Mouse (Mus musculus): ENCODE measurements at regions not wholly inside any gene's neighbourhood (a gene's known extent, or its start where the extent isn't known, plus 50 kb on each side); places are given as distances from the start of the nearest gene placed in this dataset.
"Not testable (repeated sequence)": the region's sequence is repeated elsewhere in the genome, so short reads cannot be mapped to it uniquely, and the experiment has no call there.

DNA sequence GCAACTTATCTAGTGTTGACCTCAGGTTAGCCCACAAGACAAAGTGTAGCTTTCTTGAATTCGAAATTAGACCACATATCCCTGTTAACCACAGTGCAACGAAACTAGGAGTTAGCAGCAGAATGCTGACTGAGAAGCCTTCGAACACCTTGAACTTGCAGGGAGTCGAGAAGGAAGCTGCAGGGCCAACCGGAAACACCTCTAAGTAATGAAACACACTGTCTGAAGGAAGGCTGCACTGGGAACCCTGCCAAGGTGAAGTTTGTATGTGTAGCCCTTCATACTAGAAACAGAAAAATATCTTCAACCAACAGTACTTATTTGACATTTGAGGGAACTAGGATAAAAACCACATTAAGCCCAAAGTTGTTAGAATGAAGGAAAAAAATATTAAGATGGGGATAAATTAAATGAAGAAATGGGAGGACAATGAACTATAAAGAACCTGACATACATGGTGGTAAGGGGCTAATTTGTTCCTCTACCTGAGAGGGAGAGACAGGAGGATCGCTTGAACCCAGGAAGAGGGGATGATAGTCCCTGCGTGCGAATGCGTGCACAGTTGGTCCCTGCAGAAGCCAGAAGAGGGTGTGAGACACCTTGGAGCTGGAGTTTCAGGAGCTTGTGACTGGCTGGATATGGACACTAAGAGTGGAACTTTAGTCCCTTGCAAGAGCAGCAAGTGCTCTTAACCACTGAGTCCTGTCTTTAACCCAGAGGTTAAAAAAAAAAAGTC, 234.4 kb downstream of the Diras2 start:
- Histone ChIP-seq H3K4me3 (ENCODE audit: low read depth, low read length) (no peak overlapping the region), H3K4me2 (ENCODE audit: low read depth) (no peak overlapping the region), H3K27me3 (ENCODE audit: control insufficient read depth, insufficient read depth, low read length) (no peaks in the 10 kb centered on the region), H3K9me3 (ENCODE audit: control insufficient read depth, low read length) (no peaks in the 10 kb centered on the region), H3K27ac (ENCODE audit: low read depth, low read length) (no peak overlapping the region), H3K4me1 (ENCODE audit: control insufficient read depth, insufficient read depth, low read length) (no peaks in the 10 kb centered on the region), H3K36me3 (ENCODE audit: control insufficient read depth, insufficient read depth, low read length) (no peaks in the 10 kb centered on the region), H3K9ac (ENCODE audit: low read length) (no peak overlapping the region)
- ATAC-seq (ENCODE audit: insufficient read depth, low FRiP score, low TSS enrichment) = no peak
- no peak for DNase-seq (ENCODE audit: low spot score)
- WGBS = 91% methylated on average over 9 of the region's 9 CpGs

DNA sequence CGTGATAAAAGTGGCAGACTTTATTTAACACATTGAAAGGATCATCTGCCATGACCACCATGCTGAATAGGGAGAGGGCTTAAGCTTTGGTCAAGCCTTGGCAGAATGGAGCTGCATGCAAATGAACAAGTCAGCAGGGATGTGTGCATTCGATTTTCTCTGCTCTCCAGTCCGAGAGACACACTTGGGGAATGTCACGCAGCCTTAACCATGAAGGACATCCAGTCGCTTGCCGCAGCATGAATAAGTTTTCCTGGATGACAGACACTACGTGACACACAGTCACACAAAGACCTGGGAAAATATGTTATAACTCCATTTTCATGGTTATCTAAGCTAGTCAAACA, 233.8 kb downstream of the Diras2 start:
- no peaks in the 10 kb centered on the region for H3K27me3 ChIP-seq (ENCODE audit: control insufficient read depth, insufficient read depth, low read length)
- H3K4me1 ChIP-seq (ENCODE audit: control insufficient read depth, insufficient read depth, low read length) = no peaks in the 10 kb centered on the region
- no peak overlapping the region for H3K9ac ChIP-seq (ENCODE audit: low read length)
- H3K4me3 ChIP-seq (ENCODE audit: low read depth, low read length) = no peak overlapping the region
- DNase-seq (ENCODE audit: low spot score) (no peak), ATAC-seq (ENCODE audit: insufficient read depth, low FRiP score, low TSS enrichment) (no peak)
- 76% methylated on average over 7 of the region's 7 CpGs for WGBS
- no peak overlapping the region for H3K27ac ChIP-seq (ENCODE audit: low read depth, low read length)
- no peaks in the 10 kb centered on the region for H3K36me3 ChIP-seq (ENCODE audit: control insufficient read depth, insufficient read depth, low read length)
- no peaks in the 10 kb centered on the region for H3K9me3 ChIP-seq (ENCODE audit: control insufficient read depth, low read length)
- H3K4me2 ChIP-seq (ENCODE audit: low read depth) = no peak overlapping the region

DNA sequence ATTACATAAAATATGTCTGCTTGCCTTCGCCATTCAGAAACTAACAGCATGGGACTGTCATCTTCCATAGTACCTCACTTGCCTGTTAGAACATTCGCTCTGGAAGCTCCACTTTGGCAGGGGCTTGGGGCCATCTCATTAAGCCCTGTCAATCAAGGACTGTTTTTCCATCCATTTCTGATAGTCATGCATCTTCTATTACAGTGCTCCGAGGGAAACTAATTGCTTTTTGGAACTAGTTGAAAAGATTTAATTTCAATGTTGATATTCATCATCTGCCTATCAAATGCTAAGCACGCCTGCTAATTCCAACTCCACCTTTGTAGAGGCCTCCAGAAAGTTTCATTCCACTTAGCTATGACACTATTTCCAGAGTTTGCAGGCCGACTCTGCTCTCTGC, 232.7 kb downstream of the Diras2 start:
- Histone ChIP-seq H3K4me1 (ENCODE audit: control insufficient read depth, insufficient read depth, low read length) (no peaks in the 10 kb centered on the region), H3K27me3 (ENCODE audit: control insufficient read depth, insufficient read depth, low read length) (no peaks in the 10 kb centered on the region), H3K4me2 (ENCODE audit: low read depth) (no peak overlapping the region), H3K27ac (ENCODE audit: low read depth, low read length) (no peak overlapping the region), H3K9ac (ENCODE audit: low read length) (no peak overlapping the region), H3K36me3 (ENCODE audit: control insufficient read depth, insufficient read depth, low read length) (no peaks in the 10 kb centered on the region), H3K9me3 (ENCODE audit: control insufficient read depth, low read length) (no peaks in the 10 kb centered on the region), H3K4me3 (ENCODE audit: low read depth, low read length) (no peak overlapping the region)
- no peak for ATAC-seq (ENCODE audit: insufficient read depth, low FRiP score, low TSS enrichment)
- 83% methylated on average over 5 of the region's 5 CpGs for WGBS
- DNase-seq (ENCODE audit: low spot score) = no peak

DNA sequence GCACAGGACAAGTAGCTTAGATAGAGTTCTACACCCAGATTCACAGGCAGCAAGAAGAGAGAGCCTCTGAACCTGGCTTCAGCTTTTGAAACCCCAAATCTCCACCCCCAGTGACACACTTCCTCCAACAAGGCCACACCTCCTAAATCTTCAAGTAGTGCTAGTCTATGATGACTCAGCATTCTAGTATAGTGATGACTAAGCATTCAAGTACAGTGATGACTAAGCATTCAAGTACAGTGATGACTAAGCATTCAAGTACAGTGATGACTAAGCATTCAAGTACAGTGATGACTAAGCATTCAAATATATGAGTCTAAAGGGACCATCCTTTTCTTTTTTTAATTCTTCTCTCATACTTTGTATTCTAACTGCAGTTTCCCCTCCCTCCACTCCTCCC, 225.8 kb downstream of the Diras2 start:
- not testable (repeated sequence) for H3K4me3 ChIP-seq (ENCODE audit: low read depth, low read length); DNase-seq (ENCODE audit: low spot score); H3K4me2 ChIP-seq (ENCODE audit: low read depth); H3K27ac ChIP-seq (ENCODE audit: low read depth, low read length); H3K4me1 ChIP-seq (ENCODE audit: control insufficient read depth, insufficient read depth, low read length); H3K9ac ChIP-seq (ENCODE audit: low read length); H3K27me3 ChIP-seq (ENCODE audit: control insufficient read depth, insufficient read depth, low read length); ATAC-seq (ENCODE audit: insufficient read depth, low FRiP score, low TSS enrichment); H3K36me3 ChIP-seq (ENCODE audit: control insufficient read depth, insufficient read depth, low read length); H3K9me3 ChIP-seq (ENCODE audit: control insufficient read depth, low read length)

DNA sequence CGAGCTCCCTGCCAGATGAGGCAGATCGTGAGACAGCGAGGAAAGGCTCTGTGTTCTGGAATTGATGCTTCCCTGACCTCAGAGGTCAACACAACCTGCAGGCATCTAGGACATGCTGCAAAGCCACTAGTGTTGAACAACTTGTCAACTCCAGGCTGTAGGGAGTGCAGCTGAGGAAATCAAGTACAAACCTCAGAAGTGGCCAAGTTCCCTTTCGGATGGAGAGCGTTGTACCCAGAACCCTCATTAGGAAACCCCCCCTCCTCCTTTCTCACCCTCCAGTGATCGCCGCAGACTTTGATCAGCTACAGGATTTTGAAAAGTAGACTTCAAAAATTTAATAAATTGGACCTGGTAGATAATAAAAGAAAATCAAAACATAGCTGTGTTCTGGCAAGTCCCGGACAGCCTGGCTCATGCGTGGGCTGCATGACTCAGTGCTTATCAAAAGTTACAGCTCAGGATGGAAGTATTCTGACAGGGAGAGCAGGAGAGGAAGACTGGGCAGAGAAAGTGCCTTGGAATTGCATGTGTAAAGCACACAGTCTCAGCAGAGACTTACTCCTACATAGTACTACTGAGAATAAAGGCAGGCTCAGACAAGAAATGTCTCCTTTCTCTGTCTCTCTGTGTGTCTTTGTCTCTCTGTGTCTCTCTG, 224.2 kb downstream of the Diras2 start:
- 79% methylated on average over 9 of the region's 9 CpGs for WGBS
- Histone ChIP-seq H3K4me1 (ENCODE audit: control insufficient read depth, insufficient read depth, low read length) (no peaks in the 10 kb centered on the region), H3K27ac (ENCODE audit: low read depth, low read length) (no peak overlapping the region), H3K36me3 (ENCODE audit: control insufficient read depth, insufficient read depth, low read length) (no peaks in the 10 kb centered on the region), H3K9ac (ENCODE audit: low read length) (no peak overlapping the region), H3K27me3 (ENCODE audit: control insufficient read depth, insufficient read depth, low read length) (no peaks in the 10 kb centered on the region), H3K4me3 (ENCODE audit: low read depth, low read length) (no peak overlapping the region), H3K4me2 (ENCODE audit: low read depth) (no peak overlapping the region), H3K9me3 (ENCODE audit: control insufficient read depth, low read length) (no peaks in the 10 kb centered on the region)
- DNase-seq (ENCODE audit: low spot score) (no peak), ATAC-seq (ENCODE audit: insufficient read depth, low FRiP score, low TSS enrichment) (no peak)

DNA sequence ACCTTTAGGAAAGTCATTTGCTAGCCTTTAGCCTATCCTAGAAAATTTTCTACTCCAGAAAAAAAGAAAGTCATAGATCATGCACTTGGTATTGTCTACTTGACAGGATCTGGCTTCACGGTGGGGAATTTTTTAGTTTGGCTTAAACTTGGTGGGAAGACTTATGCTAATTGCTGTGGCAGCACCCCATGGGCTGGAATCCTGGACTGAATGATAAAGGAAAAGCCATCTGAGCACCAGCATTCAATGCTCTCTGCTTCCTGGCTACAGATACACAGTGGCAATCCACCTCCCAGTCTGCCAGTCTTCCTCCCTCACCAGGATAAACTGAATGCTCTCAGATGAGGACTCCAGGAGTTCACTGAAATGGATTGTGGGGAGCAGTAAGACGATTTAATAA, 220.1 kb downstream of the Diras2 start:
- Histone ChIP-seq H3K9me3 (ENCODE audit: control insufficient read depth, low read length) (no peaks in the 10 kb centered on the region), H3K27me3 (ENCODE audit: control insufficient read depth, insufficient read depth, low read length) (no peaks in the 10 kb centered on the region), H3K4me2 (ENCODE audit: low read depth) (no peak overlapping the region), H3K36me3 (ENCODE audit: control insufficient read depth, insufficient read depth, low read length) (no peaks in the 10 kb centered on the region), H3K4me3 (ENCODE audit: low read depth, low read length) (no peak overlapping the region), H3K4me1 (ENCODE audit: control insufficient read depth, insufficient read depth, low read length) (no peaks in the 10 kb centered on the region), H3K27ac (ENCODE audit: low read depth, low read length) (no peak overlapping the region), H3K9ac (ENCODE audit: low read length) (no peak overlapping the region)
- no peak for ATAC-seq (ENCODE audit: insufficient read depth, low FRiP score, low TSS enrichment)
- WGBS = 24% methylated on average over 2 of the region's 2 CpGs
- no peak for DNase-seq (ENCODE audit: low spot score)

DNA sequence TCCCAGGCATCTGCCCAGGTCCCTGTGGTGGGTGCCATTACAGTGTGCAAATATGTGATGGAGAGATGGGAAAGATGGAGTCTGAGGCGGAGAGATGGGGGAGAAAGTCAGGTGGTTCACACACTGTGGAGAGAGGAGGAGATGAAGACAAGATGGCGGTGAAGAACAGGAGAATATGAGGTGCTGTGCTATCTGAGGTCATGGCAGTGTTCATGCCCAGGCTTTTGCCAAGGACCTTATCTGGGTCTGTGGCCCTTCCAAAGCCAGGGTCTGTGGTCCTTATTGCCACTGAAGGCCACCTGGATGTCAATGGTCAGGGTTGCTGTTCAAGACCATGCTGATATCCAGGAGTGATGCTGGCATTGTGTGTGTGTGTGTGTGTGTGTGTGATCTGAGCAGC, 212.8 kb downstream of the Diras2 start:
- Histone ChIP-seq H3K4me2 (ENCODE audit: low read depth) (no peak overlapping the region), H3K36me3 (ENCODE audit: control insufficient read depth, insufficient read depth, low read length) (no peaks in the 10 kb centered on the region)
- no peak for ATAC-seq (ENCODE audit: insufficient read depth, low FRiP score, low TSS enrichment)

DNA sequence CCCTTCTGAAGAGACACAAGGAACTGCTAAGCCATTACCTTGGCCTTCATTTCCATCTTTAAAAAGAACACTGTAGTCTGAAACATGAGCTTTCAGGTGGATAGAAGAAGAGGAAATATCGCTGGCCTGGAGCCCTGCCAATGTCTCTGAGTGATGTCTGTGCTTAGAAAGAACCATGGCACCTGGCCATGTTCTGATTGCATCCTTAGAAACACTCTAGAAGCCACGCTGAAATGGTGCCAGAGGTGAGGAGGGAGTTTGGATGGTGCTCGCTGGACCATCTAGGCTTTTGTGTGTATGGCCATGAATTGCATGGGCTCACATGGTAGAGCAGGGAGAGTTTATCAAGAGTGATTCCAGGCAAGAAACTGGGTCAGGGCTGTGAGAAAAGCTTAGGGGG, 207.4 kb downstream of the Diras2 start:
- Histone ChIP-seq H3K4me2 (ENCODE audit: low read depth) (no peak overlapping the region), H3K4me3 (ENCODE audit: low read depth, low read length) (no peak overlapping the region), H3K36me3 (ENCODE audit: control insufficient read depth, insufficient read depth, low read length) (no peaks in the 10 kb centered on the region), H3K9me3 (ENCODE audit: control insufficient read depth, low read length) (no peaks in the 10 kb centered on the region), H3K27me3 (ENCODE audit: control insufficient read depth, insufficient read depth, low read length) (no peaks in the 10 kb centered on the region), H3K27ac (ENCODE audit: low read depth, low read length) (no peak overlapping the region), H3K4me1 (ENCODE audit: control insufficient read depth, insufficient read depth, low read length) (no peaks in the 10 kb centered on the region), H3K9ac (ENCODE audit: low read length) (no peak overlapping the region)
- no peak for DNase-seq (ENCODE audit: low spot score)
- ATAC-seq (ENCODE audit: insufficient read depth, low FRiP score, low TSS enrichment) = no peak
- WGBS = 94% methylated on average over 3 of the region's 3 CpGs

More for the DNA sequence above, 212.8 kb downstream of the Diras2 start:
- no peak for DNase-seq (ENCODE audit: low spot score)
- Histone ChIP-seq H3K9ac (ENCODE audit: low read length) (no peak overlapping the region), H3K9me3 (ENCODE audit: control insufficient read depth, low read length) (no peaks in the 10 kb centered on the region), H3K27me3 (ENCODE audit: control insufficient read depth, insufficient read depth, low read length) (no peaks in the 10 kb centered on the region), H3K27ac (ENCODE audit: low read depth, low read length) (no peak overlapping the region), H3K4me3 (ENCODE audit: low read depth, low read length) (no peak overlapping the region), H3K4me1 (ENCODE audit: control insufficient read depth, insufficient read depth, low read length) (no peaks in the 10 kb centered on the region)
- WGBS = 90% methylated on average over 2 of the region's 2 CpGs

DNA sequence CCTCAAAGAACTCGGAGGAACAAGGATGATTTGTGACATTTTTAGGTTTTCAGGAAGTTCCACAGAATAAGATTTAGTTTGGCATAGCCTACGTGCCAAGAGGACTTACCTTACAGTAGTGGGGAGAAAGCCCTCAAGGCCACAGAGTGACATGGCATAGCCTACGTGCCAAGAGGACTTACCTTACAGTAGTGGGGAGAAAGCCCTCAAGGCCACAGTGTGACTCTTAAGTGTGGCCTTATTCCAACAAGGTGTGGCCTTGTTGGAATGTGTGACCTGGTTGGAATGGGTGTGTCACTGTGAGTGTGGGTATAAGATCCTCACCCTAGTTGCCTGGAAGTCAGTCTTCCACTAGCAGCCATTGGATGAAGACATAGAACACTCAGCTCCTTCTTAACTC, 206.7 kb downstream of the Diras2 start:
- H3K4me1 ChIP-seq (ENCODE audit: control insufficient read depth, insufficient read depth, low read length); H3K4me2 ChIP-seq (ENCODE audit: low read depth); H3K4me3 ChIP-seq (ENCODE audit: low read depth, low read length); H3K27ac ChIP-seq (ENCODE audit: low read depth, low read length); H3K27me3 ChIP-seq (ENCODE audit: control insufficient read depth, insufficient read depth, low read length); ATAC-seq (ENCODE audit: insufficient read depth, low FRiP score, low TSS enrichment); H3K9me3 ChIP-seq (ENCODE audit: control insufficient read depth, low read length); H3K9ac ChIP-seq (ENCODE audit: low read length); DNase-seq (ENCODE audit: low spot score); H3K36me3 ChIP-seq (ENCODE audit: control insufficient read depth, insufficient read depth, low read length): not testable (repeated sequence)
- WGBS = 95% methylated on average over 3 of the region's 3 CpGs
